Mouse (Mus musculus) frontal cortex, postnatal 25 days (tissue): Measurements from ENCODE around the gene Smagp.

ENCODE experiments used
- DNase-seq, 2 experiments: peaks; one replicate each; pipeline ENCODE4 v3.0.0; 2022; ENCODE audit warnings: low spot score in 2 of 2

Smagp gene

GRCm38 (mm10) chr15:100665411-100666218 is 28.9 kb upstream of the Smagp start:
- DNase-seq = no peak

- no peak for DNase-seq
Observed at GRCm38 (mm10) chr15:100664813-100665274, 28.1 kb upstream of the Smagp start.

GRCm38 (mm10) chr15:100660805-100661204 is 24.1 kb upstream of the Smagp start:
- no peak for DNase-seq

DNA sequence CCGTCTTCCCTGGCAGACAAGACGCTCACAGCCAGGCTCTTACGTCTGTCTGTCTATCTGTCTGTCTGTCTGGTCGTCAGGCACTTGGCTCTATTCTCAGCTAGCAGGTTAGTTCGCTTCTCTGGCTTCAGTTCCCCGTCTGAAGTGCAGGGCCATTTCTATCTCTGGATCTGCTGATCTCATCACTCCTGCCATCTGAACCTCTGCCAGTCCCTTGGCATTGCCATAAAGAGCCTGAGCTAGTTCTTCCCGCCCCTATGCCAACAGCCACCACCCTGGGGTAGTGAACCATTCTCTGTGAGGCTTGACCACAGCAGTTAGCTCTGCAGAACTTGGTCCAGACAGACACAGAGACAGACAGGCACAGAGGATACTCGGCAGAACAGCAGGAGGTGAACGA is 23.6 kb upstream of the Smagp start:
- DNase-seq = no peak

- DNase-seq = no peak
Observed at GRCm38 (mm10) chr15:100655201-100655600, 18.5 kb upstream of the Smagp start.

GRCm38 (mm10) chr15:100654271-100654670 is 17.5 kb upstream of the Smagp start:
- DNase-seq = no peak

DNA sequence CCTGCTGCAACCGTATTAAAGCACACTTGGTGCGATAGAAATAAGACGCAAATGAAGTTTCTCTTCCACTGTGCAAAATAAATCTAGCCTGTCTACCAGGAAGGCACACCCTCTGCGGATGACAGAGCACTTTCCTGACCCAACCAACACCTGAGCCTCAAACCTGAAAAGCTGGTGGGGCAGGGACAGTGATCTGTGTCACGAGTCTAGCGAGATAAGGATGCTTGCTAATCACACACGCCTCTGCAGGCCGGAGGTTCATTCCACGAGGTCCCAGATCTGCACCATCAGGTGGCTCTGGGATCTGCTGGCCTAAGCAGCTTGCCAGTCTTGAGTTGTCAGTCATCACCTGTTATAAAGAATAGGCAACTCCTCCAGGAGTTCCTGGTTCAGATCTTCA is 14.9 kb upstream of the Smagp start:
- DNase-seq = no peak

DNA sequence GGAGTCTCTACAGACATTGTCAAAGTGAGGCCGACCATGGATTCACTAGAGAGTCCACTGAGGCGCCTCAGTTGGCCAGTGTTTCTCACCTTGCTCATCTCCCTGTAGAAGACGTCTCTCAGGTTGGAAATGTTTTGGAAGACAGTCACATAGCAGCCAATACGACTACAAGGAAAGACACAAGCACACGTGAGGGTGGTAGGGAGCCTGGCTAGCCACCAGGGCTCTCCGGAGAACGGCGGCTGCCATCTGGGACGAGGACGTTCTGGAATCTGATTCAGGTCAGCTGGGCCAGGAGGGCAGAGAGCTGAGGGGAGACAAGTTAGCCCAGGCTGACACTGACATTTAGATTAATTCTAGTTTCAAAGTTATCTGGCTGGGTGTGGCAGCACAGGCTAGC is 13.4 kb upstream of the Smagp start:
- DNase-seq = no peak

- DNase-seq = no peak
Observed at GRCm38 (mm10) chr15:100646161-100646560, 9.4 kb upstream of the Smagp start.

DNA sequence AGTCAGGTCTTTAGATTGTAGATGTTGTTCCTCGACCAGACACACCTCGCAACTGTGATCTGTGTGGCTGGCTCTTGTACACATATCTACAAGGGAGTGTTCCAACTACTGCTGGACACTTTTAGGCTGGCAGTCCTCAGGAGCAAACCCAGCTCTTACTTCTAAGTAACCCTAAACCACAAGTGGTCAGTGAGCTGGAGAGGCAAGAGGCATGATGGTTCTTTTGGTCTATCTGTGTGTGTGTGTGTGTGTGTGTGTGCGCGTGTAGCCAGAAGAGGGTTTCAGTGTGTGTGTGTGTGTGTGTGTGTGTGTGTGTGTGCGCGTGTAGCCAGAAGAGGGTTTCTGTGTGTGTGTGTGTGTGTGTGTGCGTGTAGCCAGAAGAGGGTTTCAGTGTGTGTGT is 5.7 kb upstream of the Smagp start:
- DNase-seq = no peak

DNA sequence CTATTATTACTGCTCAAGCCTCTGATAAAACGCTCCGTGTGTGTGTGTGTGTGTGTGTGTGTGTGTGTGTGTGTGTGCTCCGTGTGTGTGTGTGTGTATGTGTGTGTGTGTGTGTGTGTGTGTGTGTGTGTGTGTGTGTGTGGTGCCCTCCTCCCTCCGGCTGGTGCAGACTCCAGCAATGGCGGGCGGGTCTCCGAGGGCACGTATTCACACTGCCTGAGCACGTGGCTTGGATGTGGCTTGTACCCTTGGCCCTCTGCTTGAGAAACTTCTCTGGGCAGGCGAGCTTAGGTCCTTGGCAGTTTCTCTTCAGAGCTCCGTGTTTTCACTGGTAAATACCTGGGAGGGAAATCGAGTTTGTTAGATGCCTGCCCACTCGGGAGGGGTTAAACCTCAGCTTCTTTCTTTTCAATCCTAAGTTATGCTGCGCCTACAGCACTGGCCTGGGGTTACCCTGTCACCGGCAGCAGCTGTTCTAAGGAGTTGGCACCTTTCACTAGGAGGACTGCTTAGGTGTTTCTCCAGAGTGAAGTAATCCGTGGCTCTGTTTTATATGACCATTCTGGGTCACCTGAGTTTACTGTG is 4.6 kb upstream of the Smagp start:
- no peak for DNase-seq

GRCm38 (mm10) chr15:100639972-100640750 is 3.4 kb upstream of the Smagp start:
- DNase-seq = no peak

DNA sequence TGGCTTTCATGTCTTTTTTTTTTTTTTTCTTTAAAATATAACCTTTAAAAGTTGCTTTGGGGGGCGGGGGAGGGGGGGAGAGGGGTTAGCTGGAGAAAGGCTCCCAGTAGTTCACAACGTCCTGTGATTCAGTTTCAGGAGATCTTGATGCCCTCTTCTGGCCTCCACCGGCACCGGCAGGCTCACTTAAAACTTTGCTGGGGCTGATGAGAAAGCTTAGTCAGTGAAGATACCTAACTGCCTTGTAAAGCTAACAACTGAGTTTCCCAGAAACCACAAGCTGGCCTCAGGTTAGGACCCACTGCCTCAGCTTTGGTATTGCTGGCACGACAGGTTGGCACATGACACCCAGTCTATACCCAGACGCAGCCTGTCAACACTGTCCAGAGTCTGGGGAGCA is 921 bp upstream of the Smagp start:
- no peak for DNase-seq

DNA sequence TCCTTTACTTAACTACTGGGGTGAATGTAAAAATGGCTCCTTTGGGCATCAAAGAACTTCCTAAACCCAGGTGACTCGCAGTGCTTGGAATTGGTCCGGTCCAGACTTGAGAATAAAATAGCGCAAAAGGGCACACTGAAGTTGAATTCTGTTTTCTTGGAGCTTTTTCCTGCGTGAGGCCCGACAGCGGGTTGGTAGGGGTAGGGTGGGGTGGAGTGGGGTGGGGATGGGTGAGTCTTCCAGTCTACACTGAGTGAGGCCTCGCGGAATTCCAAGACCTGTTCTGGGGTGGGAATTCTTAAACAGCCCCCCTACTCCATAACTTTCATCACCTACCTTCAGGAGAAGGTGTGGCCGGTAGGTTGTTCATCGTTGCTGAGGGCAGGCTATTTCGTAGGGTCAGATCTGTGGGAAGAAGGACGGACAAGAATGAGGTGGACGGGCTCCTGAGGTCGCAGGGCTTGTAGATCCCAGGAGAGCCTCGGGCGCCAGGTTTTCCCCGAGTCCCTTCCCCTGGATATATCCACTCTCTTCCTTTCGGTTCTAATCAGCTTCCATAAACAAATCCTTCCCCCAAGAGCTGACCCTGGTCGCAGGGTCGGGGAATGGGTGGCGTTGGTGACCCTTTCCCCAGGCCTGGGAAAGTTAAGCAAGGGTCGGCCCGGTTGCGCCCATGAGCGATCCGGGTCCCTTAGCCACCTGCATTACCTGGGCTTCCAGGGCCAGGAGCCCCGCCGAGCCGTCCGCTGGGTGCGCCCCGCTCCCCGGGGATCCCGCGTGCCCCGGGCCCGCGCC is 692 bp downstream of the Smagp start:
- DNase-seq = no peak

DNA sequence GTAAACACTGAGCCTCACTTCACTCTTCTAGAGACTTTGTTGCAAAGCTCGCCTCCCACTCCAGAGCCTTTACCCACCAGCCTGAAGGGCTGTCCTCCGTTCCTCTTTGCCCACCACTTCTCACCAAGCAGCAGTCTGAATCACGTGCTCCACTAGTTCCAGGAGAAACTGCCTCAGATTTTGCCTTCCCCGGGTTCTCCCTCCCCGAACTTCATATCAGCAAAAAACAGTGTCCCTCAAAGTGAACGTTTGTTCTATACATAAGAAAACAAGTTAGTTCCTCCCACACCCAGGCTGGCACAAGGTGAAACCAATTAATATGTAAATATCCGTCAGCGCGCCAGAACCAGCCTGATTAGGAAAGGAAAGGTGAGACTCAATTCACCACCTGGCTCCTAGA is 1.5 kb downstream of the Smagp start:
- DNase-seq = no peak

DNA sequence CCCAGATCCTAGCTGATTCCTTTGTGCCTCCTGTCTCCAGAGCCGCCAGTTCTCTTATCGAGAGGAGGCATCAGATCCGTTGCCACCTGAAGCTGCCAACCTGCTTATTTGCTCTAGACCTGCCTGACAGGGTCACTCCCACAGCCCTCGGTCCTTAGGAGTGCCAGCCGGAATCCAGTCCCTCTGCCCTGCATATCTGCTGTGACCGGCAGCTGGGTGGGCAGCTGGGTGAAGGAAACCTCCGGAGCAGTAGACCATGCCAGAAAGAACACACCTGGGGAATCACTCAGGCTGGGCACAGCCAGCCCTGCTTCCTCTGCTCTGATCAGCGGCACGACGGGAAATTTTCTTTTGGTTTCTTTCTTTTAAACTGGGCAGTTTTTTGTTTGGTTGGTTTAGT is 3.4 kb downstream of the Smagp start:
- no peak for DNase-seq

- DNase-seq = no peak
Observed at GRCm38 (mm10) chr15:100632323-100632722, 4.4 kb downstream of the Smagp start.

DNA sequence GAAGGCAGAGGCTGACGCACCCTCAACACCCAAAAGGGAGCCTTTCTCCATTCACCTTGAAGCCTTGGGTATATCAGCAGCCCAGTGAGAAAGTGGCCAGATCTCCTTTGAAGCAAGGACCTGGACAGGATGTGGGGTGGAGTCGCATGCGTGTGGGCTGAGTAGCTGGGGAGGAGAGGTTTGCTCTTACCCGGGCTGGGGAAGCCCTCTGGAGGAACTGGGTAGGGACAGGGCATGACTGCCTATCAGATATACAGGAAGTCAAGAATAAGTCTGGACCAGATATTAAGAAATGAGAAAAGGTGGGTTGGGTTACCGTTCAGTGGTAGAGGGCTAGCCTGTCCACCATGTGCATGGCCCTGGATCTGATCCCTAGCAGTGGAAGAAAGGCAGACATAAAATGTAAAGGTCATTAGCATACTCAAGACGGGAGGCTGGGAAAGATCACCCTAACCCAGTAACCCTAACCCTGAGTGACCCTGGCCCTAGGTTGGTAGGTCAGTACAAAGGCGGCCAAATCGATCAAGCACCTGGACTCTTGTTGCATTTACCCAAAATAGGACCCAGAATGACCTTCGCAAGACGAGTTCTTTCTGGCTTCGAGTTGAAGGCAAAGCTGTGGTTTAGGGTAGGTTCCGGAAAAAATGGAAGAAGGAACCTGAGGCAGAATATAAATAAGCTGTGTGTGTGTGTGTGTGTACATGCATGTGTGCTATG is 5.1 kb downstream of the Smagp start:
- DNase-seq = no peak

- no peak for DNase-seq
Observed at GRCm38 (mm10) chr15:100630126-100630525, 6.6 kb downstream of the Smagp start.

DNA sequence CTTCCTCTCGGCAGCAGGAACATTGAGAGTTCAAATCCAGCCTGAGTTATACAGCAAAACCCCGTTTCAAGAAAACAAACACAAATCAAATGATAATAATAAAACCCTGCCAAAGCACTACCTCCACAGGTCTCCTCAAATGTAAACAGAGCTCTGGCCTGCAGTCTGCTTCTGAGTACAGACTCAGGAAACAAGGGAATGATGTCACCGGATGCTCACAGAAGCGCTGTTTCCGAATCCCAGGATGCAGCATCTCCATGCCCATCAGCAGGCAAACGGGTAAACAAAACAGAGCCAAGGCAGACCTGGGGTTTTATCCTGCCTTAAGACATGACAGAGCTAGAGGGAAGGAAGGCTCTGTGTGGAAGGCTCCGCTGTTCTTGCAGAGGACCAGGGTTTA is 7.9 kb downstream of the Smagp start:
- no peak for DNase-seq

GRCm38 (mm10) chr15:100627774-100628370 is 8.9 kb downstream of the Smagp start:
- DNase-seq = no peak
